Mouse (Mus musculus) small intestine, adult 2 months (tissue): ENCODE results near the gene Cacna1d.

Experiments
- CTCF ChIP-seq: fragments of 200-500 bp; IDR thresholded peaks from 2 replicates; pipeline ENCODE4 v1.5.1; 2012; ENCODE audit warnings: low read depth, mild to moderate bottlenecking, control low read depth, inconsistent platforms, low read length, moderate library complexity, mixed read lengths; ENCODE audit not compliant: insufficient replicate concordance, insufficient read length; ENCODE audit errors: extremely low read depth
- POLR2A ChIP-seq: fragments of 200-500 bp; IDR thresholded peaks from 2 replicates; pipeline ENCODE4 v1.6.1; 2012; ENCODE audit warnings: low read depth, mild to moderate bottlenecking, control low read depth, inconsistent platforms, low read length, moderate library complexity

DNA sequence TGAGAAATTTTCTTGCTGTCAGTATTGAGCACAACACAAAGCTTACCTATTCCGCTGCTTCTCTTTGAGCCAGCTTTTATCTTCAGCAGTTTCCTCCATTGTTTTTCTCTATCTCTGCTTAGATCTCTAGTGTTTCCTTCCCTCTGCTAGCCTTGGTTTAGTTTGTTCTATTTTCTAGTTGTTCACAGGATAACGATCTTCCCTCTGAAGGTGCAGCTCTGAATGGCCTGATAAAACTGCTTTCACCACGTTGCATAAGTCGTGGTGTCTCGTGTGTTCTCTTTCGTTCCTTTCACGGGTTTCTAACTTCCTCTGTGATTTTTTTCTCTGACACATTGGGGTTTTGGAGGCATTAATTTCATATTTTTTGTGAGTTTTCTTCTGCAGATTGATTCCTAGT lies 466.9 kb downstream of the Cacna1d start:
- TF ChIP-seq CTCF (no peak), POLR2A (no peak)
